Comparison of ENCODE assay signal across 25 mouse cellular contexts in genomic region chr14:13358037-13358436, GRCm38 (mm10).
DNase-seq lines count a peak whose midpoint lies in the region; ATAC-seq and TF ChIP-seq lines count a peak whose summit lies in the region.
"Had no signal": no experiment of that assay in that cellular context is flagged by ENCODE, and none has a peak within 500 bp of the region (broad histone marks: within the 10 kb centered on the region; RNA-seq: fewer than 3 reads in every experiment).

No protein-coding gene starts in this region.

- no peak for TF ChIP-seq CTCF in Patski (IDR thresholded peaks at IDR 0.05)
- no peak for TF ChIP-seq CTCF in cerebellum, adult 2 months (IDR thresholded peaks at IDR 0.05; ENCODE audit: borderline replicate concordance, insufficient read depth, low read depth, low read length)

- no peaks in the 10 kb centered on the region for H3K27me3 ChIP-seq in Patski
- no peaks in the 10 kb centered on the region for H3K27me3 ChIP-seq in cerebellum, adult 2 months (ENCODE audit: control insufficient read depth, insufficient read depth, low read length)
- H3K27me3 ChIP-seq in hindbrain, embryonic 10.5 days (ENCODE audit: insufficient read depth, poor library complexity, severe bottlenecking) = no peaks in the 10 kb centered on the region
- H3K27me3 ChIP-seq: forebrain, embryonic 12.5 days; heart, embryonic 13.5 days; hindbrain, embryonic 12.5 days; limb, embryonic 12.5 days; liver, embryonic 15.5 days; midbrain, embryonic 15.5 days had no signal

- DNase-seq in cerebellum, postnatal 4 days (ENCODE audit: low spot score in 2 of 2) = no peak
- no peak for DNase-seq in Patski (ENCODE audit: low read depth, low spot score)
- peak; percentile 20 to 63 for DNase-seq in cerebellum, adult 2 months
- peak; percentile 53 for DNase-seq in fibroblast of lung, adult 2 months (ENCODE audit: low read depth)
- no peak for DNase-seq in layer of hippocampus, adult 9-11 months
- DNase-seq in heart, adult 18-20 months = no peak
- DNase-seq in hindbrain, embryonic 10.5 days (ENCODE audit: low spot score) = no peak
- DNase-seq: adrenal gland, postnatal 25 days; forebrain, postnatal 0 days; kidney, postnatal 14 days; lung, embryonic 14.5 days; lung, postnatal 14 days; right cerebral cortex, adult 18-20 months; right cerebral cortex, postnatal 4 days had no signal

- no peaks in the 10 kb centered on the region for H3K36me3 ChIP-seq in hindbrain, embryonic 10.5 days
- H3K36me3 ChIP-seq: forebrain, embryonic 12.5 days; heart, embryonic 13.5 days; hindbrain, embryonic 12.5 days; limb, embryonic 12.5 days; liver, embryonic 15.5 days; midbrain, embryonic 15.5 days had no signal

- H3K4me3 ChIP-seq in cerebellum, adult 2 months (replicated peaks; ENCODE audit: insufficient read depth, low read depth, low read length) = no peak overlapping the region
- no peak overlapping the region for H3K4me3 ChIP-seq in hindbrain, embryonic 10.5 days
- H3K4me3 ChIP-seq: erythroblast, embryonic 14.5 days; forebrain, embryonic 12.5 days; heart, embryonic 13.5 days; hindbrain, embryonic 12.5 days; left cerebral cortex, adult 2 months; limb, embryonic 12.5 days; liver, embryonic 15.5 days; midbrain, embryonic 15.5 days had no signal

- POLR2A ChIA-PET in Patski (lab: Charles Lee) = no interaction called here

- peak; percentile 57; the same call in 1 of the 2 replicates for ATAC-seq in cerebellum, adult (ENCODE audit: insufficient number of reproducible peaks, low FRiP score, low TSS enrichment)
- ATAC-seq in Patski = peak; percentile 56
- ATAC-seq: CD4-positive, CD25-positive, alpha-beta regulatory T cell, adult 4 months; forebrain, postnatal 0 days; intestine, postnatal 0 days had no signal

- CTCF ChIA-PET in Patski (lab: Charles Lee) = interaction anchor here (0.9 to 1.7 kb wide), 3 partner anchors 539 to 560 kb away, joined by 3 to 10 read pairs (median 3); no protein-coding TSS in a partner anchor

- H3K9me3 ChIP-seq in hindbrain, embryonic 10.5 days = no peaks in the 10 kb centered on the region
- H3K9me3 ChIP-seq: forebrain, embryonic 12.5 days; heart, embryonic 13.5 days; hindbrain, embryonic 12.5 days; limb, embryonic 12.5 days; liver, embryonic 15.5 days; midbrain, embryonic 15.5 days had no signal

- no peak overlapping the region for H3K27ac ChIP-seq in cerebellum, adult 2 months (ENCODE audit: insufficient read depth, low read length)
- H3K27ac ChIP-seq in hindbrain, embryonic 10.5 days = no peak overlapping the region
- H3K27ac ChIP-seq: forebrain, embryonic 12.5 days; heart, embryonic 13.5 days; hindbrain, embryonic 12.5 days; left cerebral cortex, adult 2 months; limb, embryonic 12.5 days; liver, embryonic 15.5 days; midbrain, embryonic 15.5 days had no signal

- no peak for TF ChIP-seq POLR2A in cerebellum, adult 2 months (IDR thresholded peaks at IDR 0.05; ENCODE audit: borderline replicate concordance, insufficient read depth, low read length)

- peaks cover 5% of the 10 kb centered on the region for H3K4me1 ChIP-seq in cerebellum, adult 2 months (ENCODE audit: control insufficient read depth, insufficient read depth, low read length)
- H3K4me1 ChIP-seq in hindbrain, embryonic 10.5 days (replicated peaks) = no peaks in the 10 kb centered on the region
- H3K4me1 ChIP-seq: heart, embryonic 13.5 days; hindbrain, embryonic 12.5 days; limb, embryonic 12.5 days; liver, embryonic 15.5 days had no signal

- 2% methylated on average over 2 of the region's 2 CpGs for WGBS in cerebellum, adult 2 months
- 79% methylated on average over 2 of the region's 2 CpGs for WGBS in hindbrain, embryonic 10.5 days

- in situ Hi-C loops in Patski (cut with MboI; ENCODE audit: low pct_unique_long_range_greater_than_20kb) = loop anchor here (5.0 to 25.0 kb wide), 2 partner anchors 559 to 754 kb away; partner anchors contain the start of gene Psmd6

Comparison
In these comparisons a context has a peak if more than half of its experiments do, and no peak if none do; other contexts are left out.
1. DNase-seq: peak in cerebellum, adult 2 months (2 of 2) and fibroblast of lung, adult 2 months (single experiment); none in cerebellum, postnatal 4 days (0 of 2), Patski (single experiment), layer of hippocampus, adult 9-11 months (single experiment), heart, adult 18-20 months (0 of 2) and hindbrain, embryonic 10.5 days (single experiment).